Mouse (Mus musculus) hindbrain, embryonic 15.5 days (tissue): Measurements from ENCODE around the gene Zfp961. TPM values are rescaled to one million over a fixed set of nuclear protein-coding genes. Genes with fewer than 3 reads are reported as not detected.
"Not testable (repeated sequence)": the region's sequence is repeated elsewhere in the genome, so short reads cannot be mapped to it uniquely, and the experiment has no call there.

ENCODE experiments used
- ATAC-seq: fragments of 200-750 bp; cut with Nextera tagmentation; 2 replicates; pipeline ENCODE4 v1.8.0; 2017; ENCODE audit warnings: low read depth, moderate number of reproducible peaks, moderate TSS enrichment; ENCODE audit not compliant: low FRiP score
- H3K27ac ChIP-seq: fragments of 300-500 bp; sonication (generic); replicated peaks from 2 replicates; pipeline ENCODE4 v1.5.1; 2015; ENCODE audit warnings: mild to moderate bottlenecking, inconsistent platforms
- H3K27me3 ChIP-seq: fragments of 300-500 bp; sonication (generic); 2 replicates; pipeline ENCODE4 v1.6.1; 2015; ENCODE audit warnings: control low read depth, inconsistent platforms
- H3K36me3 ChIP-seq: fragments of 300-500 bp; sonication (generic); 2 replicates; pipeline ENCODE4 v1.6.1; 2015; ENCODE audit warnings: control low read depth, inconsistent platforms
- H3K4me1 ChIP-seq: fragments of 300-500 bp; sonication (generic); replicated peaks from 2 replicates; pipeline ENCODE4 v1.6.1; 2015; ENCODE audit warnings: control low read depth, inconsistent platforms
- H3K4me2 ChIP-seq: fragments of 300-500 bp; sonication (generic); 2 replicates; pipeline ENCODE4 v1.6.1; 2015; ENCODE audit warnings: moderate library complexity, mild to moderate bottlenecking, inconsistent platforms
- H3K4me3 ChIP-seq: fragments of 300-500 bp; sonication (generic); 2 replicates; pipeline ENCODE4 v1.5.1; 2015; ENCODE audit warnings: mild to moderate bottlenecking, inconsistent platforms
- H3K9ac ChIP-seq: fragments of 300-500 bp; sonication (generic); 2 replicates; pipeline ENCODE4 v1.6.1; 2015; ENCODE audit warnings: inconsistent platforms
- H3K9me3 ChIP-seq: fragments of 300-500 bp; sonication (generic); 2 replicates; pipeline ENCODE4 v1.6.1; 2016; ENCODE audit warnings: control low read depth, inconsistent platforms
- WGBS: fragments of 180-500 bp; shearing (Covaris S2); methylation state at CpG from one replicate; pipeline ENCODE4 v1.1.7; 2015; 5-methylcytosine and 5-hydroxymethylcytosine counted together
- polyA plus RNA-seq: library from polyadenylated mRNA; unstranded; fragments of >200 nt; fragmentation: Nextera tagmentation; extraction: Ambion mirVana; gene quantifications from 2 replicates; pipeline ENCODE4 v1.2.1, GENCODE M21; 2015

Gene Zfp961
- polyA plus RNA-seq, 1 experiment from 2014 or later, result 18.1 TPM

DNA sequence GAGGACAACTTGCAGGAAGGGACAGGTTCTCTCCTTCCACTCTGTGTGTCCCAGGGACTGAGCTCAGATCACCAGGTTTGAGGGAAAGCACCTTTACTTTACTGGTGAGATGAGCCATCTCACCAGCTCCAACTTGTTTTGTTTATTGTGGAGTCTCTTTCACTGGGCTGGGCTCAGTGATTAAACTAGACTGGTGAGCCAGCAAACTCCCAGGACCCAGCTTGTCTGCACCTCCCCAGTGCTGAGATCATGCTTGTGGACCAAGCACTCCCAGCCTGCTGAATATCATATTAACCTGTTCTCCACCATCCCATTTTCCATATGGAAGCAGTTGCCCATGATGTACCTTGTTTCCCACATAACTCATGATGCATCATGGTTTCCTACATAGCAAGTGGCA is 52.1 kb downstream of the Zfp961 start:
- no peaks in the 10 kb centered on the region for H3K27me3 ChIP-seq
- H3K36me3 ChIP-seq, result no peaks in the 10 kb centered on the region
- H3K27ac ChIP-seq, result no peak overlapping the region
- no peaks in the 10 kb centered on the region for H3K9me3 ChIP-seq
- no peak overlapping the region for H3K4me3 ChIP-seq
- H3K4me1 ChIP-seq, result no peaks in the 10 kb centered on the region
- no peak overlapping the region for H3K4me2 ChIP-seq
- no peak for ATAC-seq
- H3K9ac ChIP-seq, result no peak overlapping the region

DNA sequence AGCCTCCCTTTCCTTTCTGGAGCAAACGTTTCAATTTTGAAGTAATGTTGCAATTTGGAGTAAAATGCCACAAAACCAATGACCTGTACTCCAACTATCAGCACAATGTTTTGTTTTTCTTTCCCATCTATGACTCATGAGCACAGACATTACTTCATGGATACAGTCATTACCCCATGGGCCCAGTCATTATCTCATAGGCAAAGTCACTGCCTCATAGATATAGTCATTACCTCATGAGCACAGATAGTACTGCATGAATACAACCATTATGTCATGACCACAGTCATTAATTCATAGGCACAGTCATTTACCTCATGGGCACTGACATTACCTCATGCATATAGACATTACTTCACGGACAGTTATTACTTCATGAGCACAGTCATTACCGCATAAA is 55.1 kb downstream of the Zfp961 start:
- Histone ChIP-seq H3K27ac (no peak overlapping the region), H3K4me3 (no peak overlapping the region), H3K4me2 (no peak overlapping the region), H3K9ac (no peak overlapping the region), H3K27me3 (no peaks in the 10 kb centered on the region), H3K4me1 (no peaks in the 10 kb centered on the region), H3K9me3 (no peaks in the 10 kb centered on the region), H3K36me3 (no peaks in the 10 kb centered on the region)
- WGBS, result 83% methylated on average over 3 of the region's 3 CpGs
- no peak for ATAC-seq

- Histone ChIP-seq H3K4me1 (no peaks in the 10 kb centered on the region), H3K4me3 (no peak overlapping the region), H3K27me3 (no peaks in the 10 kb centered on the region), H3K9ac (no peak overlapping the region), H3K4me2 (no peak overlapping the region), H3K27ac (no peak overlapping the region), H3K36me3 (no peaks in the 10 kb centered on the region), H3K9me3 (no peaks in the 10 kb centered on the region)
- no peak for ATAC-seq
- WGBS, result 83% methylated on average over 1 of the region's 1 CpGs
These were observed 55.9 kb downstream of the Zfp961 start for GRCm38 (mm10) chr8:72006763-72007162.

DNA sequence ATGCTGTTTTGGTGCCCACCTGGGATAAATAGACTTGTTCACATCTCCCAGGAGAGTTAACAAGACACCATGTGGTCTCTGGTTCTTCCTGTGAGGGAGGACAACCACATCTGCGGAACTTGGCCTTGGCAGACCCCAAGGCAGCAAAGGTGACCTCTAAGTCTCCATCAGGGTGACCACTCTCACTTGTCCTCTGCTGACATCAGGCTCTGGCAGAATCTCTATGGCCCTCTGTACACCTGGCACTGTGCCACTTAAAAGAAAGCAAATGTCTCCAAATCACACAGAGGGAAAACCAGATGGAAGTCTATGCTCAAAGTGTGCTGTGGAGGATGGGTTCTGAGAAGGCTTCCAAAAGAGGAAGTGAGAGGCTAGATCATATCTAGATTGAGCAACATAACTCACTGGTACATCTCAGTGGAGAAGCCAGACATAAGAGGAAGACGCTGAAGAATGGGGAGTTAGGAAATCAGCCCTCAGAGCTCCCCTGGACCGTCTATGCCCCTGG is 57.4 kb downstream of the Zfp961 start:
- no peaks in the 10 kb centered on the region for H3K9me3 ChIP-seq
- H3K9ac ChIP-seq, result no peak overlapping the region
- no peaks in the 10 kb centered on the region for H3K27me3 ChIP-seq
- WGBS, result 79% methylated on average over 3 of the region's 3 CpGs
- no peak for ATAC-seq
- H3K4me3 ChIP-seq, result no peak overlapping the region
- no peaks in the 10 kb centered on the region for H3K36me3 ChIP-seq
- H3K4me2 ChIP-seq, result no peak overlapping the region
- H3K4me1 ChIP-seq, result no peaks in the 10 kb centered on the region
- H3K27ac ChIP-seq, result no peak overlapping the region

GRCm38 (mm10) chr8:72009473-72009872 is 58.6 kb downstream of the Zfp961 start, which contains the start of gene Cyp4f18:
TSS of gene Cyp4f18 (minus strand) at chr8:72009626.
- Histone ChIP-seq H3K9me3 (no peaks in the 10 kb centered on the region), H3K4me1 (no peaks in the 10 kb centered on the region), H3K36me3 (no peaks in the 10 kb centered on the region), H3K9ac (no peak within 1 kb of the TSS), H3K27ac (no peak within 1 kb of the TSS), H3K27me3 (no peaks in the 10 kb centered on the region), H3K4me2 (no peak within 1 kb of the TSS), H3K4me3 (no peak within 1 kb of the TSS)
- no peak for ATAC-seq
- WGBS, result 78% methylated on average over 3 of the region's 3 CpGs

DNA sequence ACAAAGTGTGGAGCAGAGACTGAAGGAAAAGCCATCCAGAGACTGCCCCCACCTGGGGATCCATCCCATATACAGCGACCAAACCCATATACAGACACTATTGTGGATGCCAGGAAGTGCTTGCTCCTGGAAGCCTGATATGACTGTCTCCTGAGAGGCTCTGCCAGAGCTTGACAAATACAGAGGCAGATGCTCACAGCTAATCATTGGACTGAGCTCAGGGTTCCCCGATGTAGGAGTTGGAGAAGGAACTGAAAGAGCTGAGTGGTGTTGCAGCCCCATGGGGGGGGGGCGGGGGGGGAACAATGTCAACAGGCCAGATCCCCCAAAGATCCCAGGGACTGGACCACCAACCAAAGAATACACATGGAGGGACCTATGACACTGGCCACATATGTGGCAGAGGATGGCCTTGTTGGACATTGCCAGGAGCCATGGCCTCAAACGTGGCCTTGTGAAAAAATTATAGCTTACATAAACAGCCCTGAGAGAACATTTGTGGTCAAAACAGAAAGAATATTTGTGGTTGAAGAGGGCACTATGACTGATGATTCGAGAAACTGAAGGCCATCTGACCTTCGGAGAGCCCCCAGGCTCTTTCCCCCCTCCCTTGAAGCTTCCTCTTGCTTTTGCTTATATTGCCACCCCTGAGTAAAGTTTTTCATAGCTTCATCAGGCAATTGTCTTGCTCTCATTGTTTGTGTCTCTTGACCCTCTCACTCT is 62.8 kb downstream of the Zfp961 start:
- H3K27me3 ChIP-seq, H3K27ac ChIP-seq, ATAC-seq: not testable (repeated sequence)

DNA sequence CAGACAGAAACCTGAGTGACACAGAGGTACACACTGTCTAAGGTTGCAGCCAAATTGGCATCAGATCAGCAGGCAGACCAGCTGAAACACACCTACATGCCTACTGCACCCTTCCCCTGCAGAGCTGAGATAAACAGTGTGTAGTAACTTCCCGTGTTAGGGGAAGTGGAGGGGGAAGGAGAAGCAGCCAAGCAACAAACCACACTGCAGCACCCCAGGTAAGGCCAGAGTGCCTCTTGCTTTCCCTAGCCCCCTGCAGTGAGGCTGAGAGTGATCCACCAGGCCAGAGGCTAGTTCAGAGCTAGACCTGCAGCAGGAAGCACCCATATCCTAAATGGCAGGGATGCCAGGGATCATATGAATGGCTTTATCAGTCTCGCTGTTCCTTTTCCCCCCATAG is 66.5 kb downstream of the Zfp961 start:
- not testable (repeated sequence) for H3K9ac ChIP-seq, H3K27me3 ChIP-seq, H3K4me1 ChIP-seq, ATAC-seq, H3K4me2 ChIP-seq, H3K36me3 ChIP-seq, H3K9me3 ChIP-seq, H3K27ac ChIP-seq, H3K4me3 ChIP-seq
- WGBS, result 87% methylated on average over 2 of the region's 2 CpGs

More for the DNA sequence above, 62.8 kb downstream of the Zfp961 start:
- not testable (repeated sequence) for H3K9ac ChIP-seq, H3K4me1 ChIP-seq, H3K4me2 ChIP-seq, H3K4me3 ChIP-seq, H3K36me3 ChIP-seq, H3K9me3 ChIP-seq
- WGBS, result 61% methylated on average over 6 of the region's 6 CpGs

GRCm38 (mm10) chr8:72018141-72018540 is 67.3 kb downstream of the Zfp961 start:
- 83% methylated on average over 2 of the region's 2 CpGs for WGBS
- Histone ChIP-seq H3K4me1 (no peaks in the 10 kb centered on the region), H3K27me3 (no peaks in the 10 kb centered on the region), H3K27ac (no peak overlapping the region), H3K9ac (no peak overlapping the region), H3K36me3 (no peaks in the 10 kb centered on the region), H3K9me3 (no peaks in the 10 kb centered on the region), H3K4me3 (no peak overlapping the region), H3K4me2 (no peak overlapping the region)
- ATAC-seq, result no peak

DNA sequence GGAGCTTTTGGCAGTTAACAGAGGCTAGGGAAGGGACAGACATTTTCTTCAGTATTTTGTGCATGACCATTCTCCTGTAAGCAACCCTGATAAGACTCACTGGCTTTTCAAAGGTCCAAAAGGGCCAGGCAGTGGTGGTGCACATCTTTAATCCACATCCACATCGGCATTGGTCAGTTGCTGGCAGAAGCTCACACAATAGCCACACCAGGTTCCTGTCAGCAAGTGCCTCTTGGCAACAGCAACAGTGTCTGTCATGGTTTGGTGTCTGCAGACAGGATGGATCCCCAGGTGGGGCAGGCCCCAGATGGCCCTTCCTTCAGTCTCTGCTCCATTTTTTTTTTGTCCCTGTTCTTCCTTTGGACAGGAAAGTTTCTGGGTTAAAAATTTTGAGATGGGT is 68.2 kb downstream of the Zfp961 start:
- not testable (repeated sequence) for ATAC-seq, H3K36me3 ChIP-seq, H3K9me3 ChIP-seq, H3K9ac ChIP-seq, H3K27me3 ChIP-seq, H3K27ac ChIP-seq, H3K4me3 ChIP-seq, H3K4me1 ChIP-seq, H3K4me2 ChIP-seq
- WGBS, result 86% methylated on average over 1 of the region's 1 CpGs

DNA sequence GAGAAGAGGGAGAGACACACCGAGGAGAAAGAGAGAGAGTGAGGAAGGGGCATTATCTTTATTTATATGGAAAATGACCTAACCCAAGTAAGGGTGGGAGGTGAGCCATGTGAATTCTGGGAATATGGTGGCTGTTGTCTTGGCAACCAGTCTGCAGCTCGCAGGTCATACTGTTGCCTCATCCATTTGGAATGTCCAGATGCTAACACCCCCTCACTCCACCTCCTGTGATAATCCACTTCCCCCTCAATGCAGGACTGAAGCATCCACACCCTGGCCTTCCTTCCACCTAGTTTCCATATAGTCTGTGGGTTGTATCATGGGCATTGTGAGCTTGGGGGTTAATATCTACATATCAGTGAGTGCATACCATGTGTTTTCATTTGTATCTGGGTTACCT is 69.0 kb downstream of the Zfp961 start:
- Histone ChIP-seq H3K36me3 (no peaks in the 10 kb centered on the region), H3K9me3 (no peaks in the 10 kb centered on the region), H3K4me3 (no peak overlapping the region), H3K27me3 (no peaks in the 10 kb centered on the region), H3K9ac (no peak overlapping the region), H3K4me1 (no peaks in the 10 kb centered on the region), H3K27ac (no peak overlapping the region), H3K4me2 (no peak overlapping the region)
- WGBS, result 56% methylated on average over 2 of the region's 2 CpGs
- no peak for ATAC-seq

DNA sequence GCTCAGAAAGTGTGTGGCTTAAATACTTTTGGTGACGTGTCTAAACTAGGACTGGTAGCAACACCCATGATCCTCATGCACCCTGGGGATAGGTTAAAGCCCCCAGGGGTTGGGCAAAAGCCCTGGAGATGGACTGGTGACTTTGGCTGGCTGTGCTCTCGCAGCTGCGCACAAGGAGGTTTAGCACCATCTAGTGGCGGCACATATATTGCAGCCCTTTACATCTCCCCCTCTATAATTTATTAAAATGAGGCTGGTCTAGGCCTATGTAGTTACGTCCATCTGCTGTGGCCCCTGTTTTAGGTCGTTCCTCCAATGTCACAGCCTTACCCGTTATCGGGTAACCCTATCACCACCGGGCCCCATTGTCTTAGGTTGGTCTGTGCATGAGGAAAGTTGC is 74.0 kb downstream of the Zfp961 start:
- not testable (repeated sequence) for H3K4me2 ChIP-seq, H3K4me3 ChIP-seq, H3K9ac ChIP-seq, H3K36me3 ChIP-seq, H3K27ac ChIP-seq, H3K4me1 ChIP-seq, ATAC-seq, H3K9me3 ChIP-seq, H3K27me3 ChIP-seq
- 22% methylated on average over 4 of the region's 9 CpGs for WGBS

- not testable (repeated sequence) for ATAC-seq, H3K4me3 ChIP-seq, H3K36me3 ChIP-seq, H3K9me3 ChIP-seq, H3K4me1 ChIP-seq, H3K4me2 ChIP-seq, H3K9ac ChIP-seq, H3K27me3 ChIP-seq, H3K27ac ChIP-seq
- WGBS, result 31% methylated on average over 4 of the region's 4 CpGs
These were observed 82.1 kb downstream of the Zfp961 start for GRCm38 (mm10) chr8:72032926-72033325.

DNA sequence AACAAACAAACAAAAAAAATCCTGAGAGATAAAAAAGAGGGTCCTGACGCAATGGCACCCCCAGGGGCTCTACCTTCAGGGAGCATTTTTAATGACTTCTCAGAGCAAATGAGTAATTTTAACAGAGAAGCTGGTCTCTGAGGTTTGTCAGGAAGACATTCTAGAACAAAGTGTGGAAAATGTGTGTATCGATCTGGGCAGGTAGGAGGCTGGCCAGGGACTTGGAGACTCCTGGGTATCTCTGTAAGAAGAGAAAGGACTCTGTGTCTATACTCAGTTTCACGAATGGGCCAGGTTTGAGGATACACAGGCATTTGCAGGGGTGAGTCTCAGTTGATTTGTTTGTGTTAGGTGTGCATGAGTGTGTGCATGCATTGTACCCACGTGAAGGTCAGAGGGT is 90.1 kb downstream of the Zfp961 start, which contains the start of gene Olfr372:
TSS of gene Olfr372 (plus strand) at position 301 of the 400 bp plus-strand sequence.
- H3K9ac ChIP-seq, ATAC-seq, H3K4me2 ChIP-seq, H3K4me3 ChIP-seq, H3K36me3 ChIP-seq, H3K4me1 ChIP-seq, H3K27ac ChIP-seq, H3K27me3 ChIP-seq, H3K9me3 ChIP-seq: not testable (repeated sequence)
- 79% methylated on average over 4 of the region's 4 CpGs for WGBS
